Mouse (Mus musculus): ENCODE data around the gene Raver1. TPM values are rescaled to one million over a fixed set of nuclear protein-coding genes. Genes with fewer than 3 reads are reported as not detected.

Gene Raver1
- 24.3 and 26.1 TPM in 2 replicates for polyA plus RNA-seq (2012; rRNA removed)

DNA sequence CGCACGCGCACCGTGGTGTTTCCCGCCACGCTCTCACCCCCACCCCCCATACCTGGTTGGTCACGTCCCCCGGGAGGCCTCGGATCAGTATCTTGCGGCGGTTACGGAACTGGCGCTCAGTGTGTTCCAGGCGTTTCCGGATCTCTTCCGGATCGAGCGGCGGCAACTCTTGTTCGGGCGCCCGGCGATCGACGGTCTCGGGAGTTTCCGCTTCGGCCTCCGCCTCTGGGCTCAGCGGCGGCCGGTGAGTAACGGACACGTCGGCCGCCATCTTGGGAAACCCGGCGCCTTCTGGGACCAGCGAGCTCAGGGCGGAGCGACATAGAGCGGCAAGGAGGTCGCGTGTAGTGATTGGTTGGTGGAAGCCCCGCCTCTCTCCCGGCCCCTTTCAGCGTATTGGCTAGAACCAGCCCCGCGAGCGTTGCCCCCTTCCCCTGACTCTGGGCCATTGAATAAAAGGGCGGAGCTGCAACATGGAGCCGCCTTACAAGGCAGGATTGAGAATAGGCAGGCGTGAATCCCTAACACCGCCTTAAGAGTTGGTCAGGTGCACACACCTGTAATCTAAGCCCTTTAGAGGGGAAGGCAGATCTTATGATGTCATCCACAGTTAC lies at the start of gene Raver1, which contains the start of gene Gm38431:
TSS of gene Raver1 (minus strand) at position 302 of the 614 bp plus-strand sequence.
TSS of gene Gm38431 (minus strand) at position 291 of the 614 bp plus-strand sequence.
- no peak for TF ChIP-seq CTCF (IDR thresholded peaks at IDR 0.05; ENCODE audit: extremely low read depth, insufficient read depth, low read length)
- peak; percentile 85 for TF ChIP-seq POLR2A (IDR thresholded peaks at IDR 0.05; ENCODE audit: extremely low read depth, insufficient read depth, low read length)
- Histone ChIP-seq H3K27ac (ENCODE audit: insufficient read depth, low read length) (peak within 1 kb of the TSS; percentile 61), H3K4me1 (ENCODE audit: control insufficient read depth, insufficient read depth, low read length) (peaks cover 5% of the 10 kb centered on the region; the same call in 1 of the 2 replicates), H3K4me3 (ENCODE audit: insufficient read depth, low read length) (peak within 1 kb of the TSS; percentile 90)

DNA sequence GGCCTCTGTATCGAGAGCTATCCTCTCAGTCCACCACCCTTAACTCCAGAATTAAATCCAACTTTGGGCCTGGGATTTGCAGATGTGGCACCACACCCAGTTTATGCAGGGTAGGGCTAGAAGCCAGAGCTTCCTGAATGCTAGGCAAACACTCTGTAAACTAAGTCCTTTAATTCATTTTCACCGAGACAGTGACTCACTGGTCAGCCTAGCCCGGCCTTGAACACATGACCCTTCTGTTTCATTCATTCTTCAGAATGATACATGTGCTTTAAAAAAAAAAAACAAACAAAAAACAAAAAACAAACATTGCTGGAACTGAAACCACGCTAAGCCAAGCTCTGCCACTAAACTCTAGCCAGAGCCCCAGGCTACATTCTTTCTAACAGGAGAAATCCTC lies 46.6 kb upstream of the Raver1 start:
- TF ChIP-seq POLR2A (IDR thresholded peaks at IDR 0.05; ENCODE audit: extremely low read depth, insufficient read depth, low read length) = no peak
- TF ChIP-seq CTCF (IDR thresholded peaks at IDR 0.05; ENCODE audit: extremely low read depth, insufficient read depth, low read length) = no peak
- Histone ChIP-seq H3K27ac (ENCODE audit: insufficient read depth, low read length) (no peak overlapping the region), H3K4me3 (ENCODE audit: insufficient read depth, low read length) (no peak overlapping the region), H3K4me1 (ENCODE audit: control insufficient read depth, insufficient read depth, low read length) (no peaks in the 10 kb centered on the region)

DNA sequence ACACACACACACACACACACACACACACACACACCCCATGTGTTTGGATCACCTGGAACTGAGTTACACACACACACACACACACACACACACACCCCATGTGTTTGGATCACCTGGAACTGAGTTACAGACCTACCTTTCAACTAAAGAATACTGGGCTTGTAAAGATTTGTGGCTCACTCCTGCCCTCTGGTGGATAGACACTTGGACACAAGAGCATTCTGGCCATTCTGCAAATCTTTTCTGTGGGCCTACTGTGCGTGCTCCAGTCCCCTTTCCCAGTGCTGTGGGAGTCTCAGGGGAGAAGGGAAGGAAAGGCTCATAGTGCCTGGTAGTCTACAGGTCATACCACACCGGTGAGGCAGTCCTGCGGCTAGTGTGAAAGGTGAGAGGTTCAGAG lies 45.4 kb upstream of the Raver1 start:
- Histone ChIP-seq H3K4me1 (ENCODE audit: control insufficient read depth, insufficient read depth, low read length) (no peaks in the 10 kb centered on the region), H3K27ac (ENCODE audit: insufficient read depth, low read length) (no peak overlapping the region), H3K4me3 (ENCODE audit: insufficient read depth, low read length) (no peak overlapping the region)
- peak; percentile 60 for TF ChIP-seq CTCF (IDR thresholded peaks at IDR 0.05; ENCODE audit: extremely low read depth, insufficient read depth, low read length)
- no peak for TF ChIP-seq POLR2A (IDR thresholded peaks at IDR 0.05; ENCODE audit: extremely low read depth, insufficient read depth, low read length)

DNA sequence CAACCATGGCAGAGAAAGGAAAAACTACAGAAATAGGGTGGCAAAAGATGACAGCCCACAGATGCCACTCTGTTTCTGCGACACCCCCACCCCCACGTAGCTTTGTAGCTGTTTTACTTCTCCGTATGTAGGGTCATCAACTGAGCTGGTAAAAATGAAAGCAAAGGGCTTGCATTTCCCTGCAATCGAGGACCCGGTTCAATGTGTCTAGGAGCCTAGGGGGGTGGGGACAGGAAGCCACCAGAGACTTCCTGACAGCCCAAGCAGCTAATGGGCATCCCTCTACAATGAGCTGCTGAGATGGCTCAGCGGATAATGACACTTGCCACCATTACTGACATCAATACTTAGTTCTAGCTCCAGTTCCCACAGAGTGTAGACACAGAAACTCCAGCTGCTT lies 44.6 kb upstream of the Raver1 start:
- Histone ChIP-seq H3K27ac (ENCODE audit: insufficient read depth, low read length) (no peak overlapping the region), H3K4me3 (ENCODE audit: insufficient read depth, low read length) (no peak overlapping the region), H3K4me1 (ENCODE audit: control insufficient read depth, insufficient read depth, low read length) (no peaks in the 10 kb centered on the region)
- TF ChIP-seq POLR2A (IDR thresholded peaks at IDR 0.05; ENCODE audit: extremely low read depth, insufficient read depth, low read length) (no peak), CTCF (IDR thresholded peaks at IDR 0.05; ENCODE audit: extremely low read depth, insufficient read depth, low read length) (no peak)

DNA sequence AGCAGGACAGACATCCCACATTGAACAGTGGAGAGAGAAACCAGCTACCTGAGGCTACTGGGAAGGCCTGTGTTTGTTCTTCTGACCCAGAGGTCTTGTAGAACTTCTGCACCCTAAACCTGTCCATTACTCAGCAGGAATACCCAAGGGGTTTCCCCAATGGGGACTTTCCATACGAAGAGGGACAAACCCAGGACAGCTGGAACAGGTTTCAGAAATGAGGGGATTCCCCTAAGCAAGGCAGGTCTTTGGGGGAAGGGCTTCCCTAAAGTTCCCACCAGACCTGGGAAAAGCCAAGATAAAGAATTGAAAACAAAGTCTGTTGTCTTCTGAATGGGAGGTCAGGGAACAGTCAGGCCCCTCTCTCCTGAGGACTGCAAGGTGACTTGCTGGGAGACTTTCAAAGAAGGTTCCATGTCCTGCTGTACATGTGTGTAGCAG lies 44.2 kb upstream of the Raver1 start:
- Histone ChIP-seq H3K4me3 (ENCODE audit: insufficient read depth, low read length) (no peak overlapping the region), H3K27ac (ENCODE audit: insufficient read depth, low read length) (no peak overlapping the region)
- no peak for TF ChIP-seq CTCF (IDR thresholded peaks at IDR 0.05; ENCODE audit: extremely low read depth, insufficient read depth, low read length)
- no peak for TF ChIP-seq POLR2A (IDR thresholded peaks at IDR 0.05; ENCODE audit: extremely low read depth, insufficient read depth, low read length)

GRCm38 (mm10) chr9:21135329-21135890 lies 43.6 kb upstream of the Raver1 start:
- Histone ChIP-seq H3K4me3 (ENCODE audit: insufficient read depth, low read length) (no peak overlapping the region), H3K27ac (ENCODE audit: insufficient read depth, low read length) (no peak overlapping the region), H3K4me1 (ENCODE audit: control insufficient read depth, insufficient read depth, low read length) (no peaks in the 10 kb centered on the region)
- TF ChIP-seq POLR2A (IDR thresholded peaks at IDR 0.05; ENCODE audit: extremely low read depth, insufficient read depth, low read length) = no peak
- no peak for TF ChIP-seq CTCF (IDR thresholded peaks at IDR 0.05; ENCODE audit: extremely low read depth, insufficient read depth, low read length)

More for the DNA sequence above, 44.2 kb upstream of the Raver1 start:
- H3K4me1 ChIP-seq (ENCODE audit: control insufficient read depth, insufficient read depth, low read length) = no peaks in the 10 kb centered on the region

DNA sequence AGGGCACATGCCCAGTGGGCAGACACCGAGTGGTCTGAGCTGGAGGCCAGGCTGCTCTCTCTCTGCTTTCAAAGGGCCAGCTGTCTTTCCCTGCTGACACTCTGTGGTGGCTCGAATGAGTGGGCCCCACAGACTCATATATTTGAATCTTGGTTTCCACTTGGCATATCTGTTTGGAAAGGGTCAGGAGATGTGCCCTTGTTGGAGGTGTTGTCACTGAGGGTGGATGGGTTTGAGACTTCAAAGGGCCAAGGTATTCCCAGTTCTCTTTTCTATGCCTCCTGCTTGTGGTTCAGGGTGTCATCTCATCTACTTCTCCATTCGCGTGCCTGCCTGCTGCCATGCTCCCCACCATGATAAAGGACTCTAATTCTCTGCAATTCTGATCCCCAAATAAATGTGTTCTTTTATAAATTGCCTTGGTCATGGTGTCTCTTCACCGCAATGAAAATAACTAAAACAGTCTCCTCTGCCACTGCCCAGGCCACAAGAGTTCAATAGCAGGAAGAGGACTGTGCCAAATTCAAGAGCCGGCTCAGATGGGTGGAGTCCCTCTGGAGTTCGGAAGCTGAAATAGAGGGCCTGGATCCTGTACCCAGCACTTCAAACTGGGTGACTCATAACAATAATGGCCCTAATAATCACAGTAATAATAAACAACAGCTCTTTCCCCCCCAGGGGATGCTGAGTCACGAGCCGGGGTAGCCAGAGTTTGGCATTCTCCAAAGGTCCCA lies 43.0 kb upstream of the Raver1 start:
- TF ChIP-seq POLR2A (IDR thresholded peaks at IDR 0.05; ENCODE audit: extremely low read depth, insufficient read depth, low read length) = no peak
- no peak for TF ChIP-seq CTCF (IDR thresholded peaks at IDR 0.05; ENCODE audit: extremely low read depth, insufficient read depth, low read length)
- H3K27ac ChIP-seq (ENCODE audit: insufficient read depth, low read length) = no peak overlapping the region
- H3K4me3 ChIP-seq (ENCODE audit: insufficient read depth, low read length) = no peak overlapping the region

GRCm38 (mm10) chr9:21133064-21133707 lies 41.4 kb upstream of the Raver1 start:
- no peak overlapping the region for H3K27ac ChIP-seq (ENCODE audit: insufficient read depth, low read length)
- no peaks in the 10 kb centered on the region for H3K4me1 ChIP-seq (ENCODE audit: control insufficient read depth, insufficient read depth, low read length)
- H3K4me3 ChIP-seq (ENCODE audit: insufficient read depth, low read length) = no peak overlapping the region
- no peak for TF ChIP-seq CTCF (IDR thresholded peaks at IDR 0.05; ENCODE audit: extremely low read depth, insufficient read depth, low read length)
- TF ChIP-seq POLR2A (IDR thresholded peaks at IDR 0.05; ENCODE audit: extremely low read depth, insufficient read depth, low read length) = no peak

More for the DNA sequence above, 43.0 kb upstream of the Raver1 start:
- no peaks in the 10 kb centered on the region for H3K4me1 ChIP-seq (ENCODE audit: control insufficient read depth, insufficient read depth, low read length)

- H3K4me1 ChIP-seq (ENCODE audit: control insufficient read depth, insufficient read depth, low read length) = no peaks in the 10 kb centered on the region
- no peak for TF ChIP-seq POLR2A (IDR thresholded peaks at IDR 0.05; ENCODE audit: extremely low read depth, insufficient read depth, low read length)
- TF ChIP-seq CTCF (IDR thresholded peaks at IDR 0.05; ENCODE audit: extremely low read depth, insufficient read depth, low read length) = peak; percentile 34; the same call in 1 of the 2 replicates
- H3K4me3 ChIP-seq (ENCODE audit: insufficient read depth, low read length) = no peak overlapping the region
- no peak overlapping the region for H3K27ac ChIP-seq (ENCODE audit: insufficient read depth, low read length)
Observed at GRCm38 (mm10) chr9:21132102-21132775, 40.4 kb upstream of the Raver1 start.

Measured in cortical plate, adult 2 months (tissue).